Mouse (Mus musculus) left cerebral cortex, adult 2 months (tissue): ENCODE measurements around the gene BC003965. TPM values are rescaled to one million over a fixed set of nuclear protein-coding genes. Genes with fewer than 3 reads are reported as not detected.
A peak's percentile ranks its signal among the peaks of the same experiment; 100 is the strongest.

ENCODE experiments used
- DNase-seq, 2 experiments: peaks; one replicate each; pipeline ENCODE4 v3.0.0; 2021 to 2022; ENCODE audit warnings: low spot score in 2 of 2, mixed read lengths in 1 of 2; ENCODE audit errors: extremely low spot score in 1 of 2
- H3K27ac ChIP-seq: fragments of 200-600 bp; 2 replicates; pipeline ENCODE4 v1.8.1; 2022
- H3K4me3 ChIP-seq: fragments of 200-600 bp; 2 replicates; pipeline ENCODE4 v1.8.1; 2022
- CTCF ChIP-seq: fragments of 200-600 bp; IDR thresholded peaks from 2 replicates; pipeline ENCODE4 v1.8.1; 2022; ENCODE audit warnings: antibody characterized with exemption, mild to moderate bottlenecking, moderate library complexity
- intact Hi-C: fragments of 180-260 bp; cut with DNase I; formaldehyde crosslinking; loops from one replicate; pipeline ENCODE4 v1.15.1; 2025
- long read RNA-seq, 2 experiments: library from polyadenylated mRNA; stranded (forward); transcript quantifications; one replicate each; pipeline ENCODE4 v2.0.0; 2021; ENCODE audit warnings: borderline mapping rate in 2 of 2
- total RNA-seq, 2 experiments: library from RNA; stranded (reverse); gene quantifications; 2 replicates each; pipeline ENCODE4 v1.2.3; 2021

Gene BC003965
- 10 to 100 TPM; 20.2 to 20.8 TPM for total RNA-seq
- long read RNA-seq, experiment 1, transcript BC003965-202 (1 exons, 3,109 nt) = minor isoform, 13 of 39 reads
- long read RNA-seq, experiment 1, transcript BC003965-201 (2 exons, 3,030 nt) = major isoform, 23 of 39 reads
- long read RNA-seq, experiment 1, partial matches to known transcripts = 0 of 39 reads
- long read RNA-seq, experiment 1, other reads (novel, unspliced or antisense) = 3 of 39 reads
- long read RNA-seq, experiment 2, transcript BC003965-201 (2 exons, 3,030 nt) = major isoform, 18 of 30 reads
- long read RNA-seq, experiment 2, transcript BC003965-202 (1 exons, 3,109 nt) = minor isoform, 10 of 30 reads
- long read RNA-seq, experiment 2, partial matches to known transcripts = 0 of 30 reads
- long read RNA-seq, experiment 2, other reads (novel, unspliced or antisense) = 2 of 30 reads

DNA sequence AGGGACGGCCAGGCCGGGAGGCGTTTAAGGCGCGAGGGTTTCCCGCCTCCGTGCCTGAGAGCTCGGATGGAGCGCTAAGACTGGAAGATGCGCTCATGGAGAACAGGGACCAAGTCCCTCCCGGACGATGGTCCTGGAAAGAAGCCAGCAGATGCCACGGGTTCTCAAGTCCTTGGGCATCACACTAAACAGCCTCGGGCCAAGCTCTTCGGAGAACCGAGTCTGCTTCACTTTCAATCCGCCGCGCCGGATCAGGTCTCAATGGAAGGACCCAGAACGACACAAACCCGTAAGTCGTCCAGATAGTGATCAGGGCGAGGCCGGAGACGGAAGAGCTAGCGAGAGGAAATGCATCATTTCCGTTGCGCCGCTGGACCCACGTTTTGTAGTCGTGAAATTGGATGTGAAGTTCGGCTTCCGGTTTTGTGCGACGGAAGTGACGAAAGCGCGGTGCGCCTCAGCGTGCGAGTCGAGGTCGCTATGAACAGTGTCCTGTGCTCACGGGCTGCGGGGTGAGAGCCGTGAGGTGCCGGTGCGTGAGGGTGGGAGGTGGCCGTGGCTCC is at the start of gene BC003965:
TSS of gene BC003965 (plus strand) at position 426 of the 563 bp plus-strand sequence.
- DNase-seq = peak; percentile 98 to 99
- Histone ChIP-seq H3K27ac (peak within 1 kb of the TSS; percentile 91), H3K4me3 (peak within 1 kb of the TSS; percentile 73)
- intact Hi-C loops = loop anchor here (1.0 to 5.0 kb wide), 2 partner anchors 51 to 88 kb away; partner anchors contain the start of genes Clcn7 and Ube2i
- TF ChIP-seq CTCF = no peak

DNA sequence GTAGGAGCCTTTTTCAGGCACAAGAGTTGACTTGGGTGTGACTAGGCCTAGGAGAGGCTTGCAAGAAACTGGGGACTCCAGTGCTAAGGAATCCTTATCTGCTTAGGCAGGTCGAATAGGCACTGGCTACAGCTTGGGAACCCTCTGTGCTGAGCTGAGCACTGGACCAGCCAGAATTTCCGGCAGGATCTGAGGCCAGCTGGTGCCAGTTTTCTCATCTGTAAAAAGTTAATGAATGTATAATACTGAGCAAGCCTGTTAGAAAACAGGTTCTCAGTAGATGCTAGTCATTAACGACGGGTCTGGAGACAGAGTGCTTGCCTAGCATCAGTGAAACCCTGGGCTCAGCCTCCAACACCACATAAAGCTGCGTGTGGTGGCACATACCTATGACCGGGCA is 48.7 kb upstream of the BC003965 start:
- Histone ChIP-seq H3K27ac (no peak overlapping the region), H3K4me3 (no peak overlapping the region)
- TF ChIP-seq CTCF = no peak
- no peak for DNase-seq
- intact Hi-C loops = no loop called here

DNA sequence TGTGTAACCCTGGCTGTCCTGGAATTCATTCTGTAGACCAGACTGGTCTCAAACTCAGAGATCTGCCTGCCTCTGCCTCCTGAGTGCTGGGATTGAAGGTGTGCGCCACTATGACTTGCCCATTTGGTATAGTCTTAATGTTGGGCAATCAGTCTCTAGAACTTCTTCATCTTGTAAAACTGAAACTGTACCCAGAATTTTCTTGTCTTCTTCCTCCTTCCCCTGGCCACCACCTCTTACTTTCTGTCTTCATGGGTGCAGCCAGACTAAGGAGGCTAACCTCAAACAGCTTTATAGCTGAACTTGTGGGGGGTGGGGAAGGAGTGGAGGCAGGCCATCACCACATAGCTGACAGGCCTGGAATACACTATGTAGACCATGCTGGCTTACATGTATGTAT is 45.6 kb upstream of the BC003965 start:
- intact Hi-C loops = no loop called here
- DNase-seq = no peak
- Histone ChIP-seq H3K27ac (no peak overlapping the region), H3K4me3 (no peak overlapping the region)
- no peak for TF ChIP-seq CTCF

DNA sequence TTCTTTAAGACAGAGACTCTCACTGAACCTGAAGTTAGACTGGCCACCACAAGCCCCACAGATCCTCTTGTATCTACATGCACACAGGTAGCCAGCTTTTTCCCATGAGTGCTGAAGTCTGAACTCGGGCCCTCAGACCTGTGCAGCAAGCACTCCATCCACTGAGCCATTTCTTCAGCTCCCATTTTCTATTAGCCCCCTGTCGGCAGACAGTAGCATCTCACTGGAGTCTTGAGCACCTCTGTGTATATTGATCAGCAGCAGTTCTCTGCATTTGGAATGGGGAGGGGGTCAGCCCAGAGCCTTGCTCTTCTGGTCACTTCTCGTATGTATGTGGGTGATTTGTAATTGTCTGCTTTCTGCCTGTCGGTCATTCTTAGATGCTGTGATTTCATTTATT is 44.4 kb upstream of the BC003965 start:
- peak; percentile 41 for TF ChIP-seq CTCF
- Histone ChIP-seq H3K27ac (no peak overlapping the region), H3K4me3 (no peak overlapping the region)
- intact Hi-C loops = no loop called here
- no peak for DNase-seq

DNA sequence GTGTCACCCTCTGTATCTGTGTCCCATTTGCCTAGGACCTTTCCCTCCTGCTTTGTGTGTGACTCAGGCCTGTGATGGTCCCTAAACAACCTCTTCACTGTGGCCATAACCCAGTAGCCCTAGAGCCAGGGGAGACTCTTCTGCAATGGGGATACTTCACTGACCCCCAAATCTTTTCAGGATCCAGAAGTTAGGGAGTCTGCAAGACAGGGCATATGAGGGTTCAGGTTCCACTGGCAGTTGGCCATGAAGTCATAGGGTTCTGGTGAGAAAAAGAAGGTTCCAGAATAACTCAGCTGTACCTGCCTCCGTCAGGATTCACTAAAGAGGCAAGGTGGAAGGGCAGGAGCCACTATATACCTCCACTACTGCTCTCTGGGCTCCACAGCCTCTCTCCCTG is 22.2 kb upstream of the BC003965 start, which contains the start of gene Ccdc154:
TSS of gene Ccdc154 (plus strand) at position 301 of the 400 bp plus-strand sequence.
- no peak for TF ChIP-seq CTCF
- H3K4me3 ChIP-seq = no peak within 1 kb of the TSS
- no peak within 1 kb of the TSS for H3K27ac ChIP-seq
- DNase-seq = no peak
- intact Hi-C loops = no loop called here

DNA sequence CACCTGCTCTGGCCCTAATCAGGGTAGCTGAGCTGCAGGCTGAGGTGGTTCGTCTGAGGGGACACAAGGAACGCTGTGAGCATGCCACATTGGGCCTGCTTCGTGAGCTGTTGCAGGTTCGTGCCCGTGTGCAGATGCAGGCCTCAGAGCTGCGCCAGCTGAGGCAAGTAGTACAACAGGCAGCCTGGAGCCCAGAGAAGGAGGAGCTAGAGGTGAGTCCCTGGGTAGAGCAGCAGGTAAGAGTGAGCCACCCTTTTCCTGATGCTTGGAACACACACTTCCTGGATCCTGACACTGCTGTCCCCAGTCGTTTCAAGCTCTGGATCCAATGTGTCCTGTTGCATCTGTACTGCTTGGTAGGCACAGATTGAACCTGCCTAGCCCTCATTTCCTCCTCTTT is 21.0 kb upstream of the BC003965 start:
- TF ChIP-seq CTCF = no peak
- Histone ChIP-seq H3K4me3 (no peak overlapping the region), H3K27ac (no peak overlapping the region)
- intact Hi-C loops = no loop called here
- DNase-seq = no peak

DNA sequence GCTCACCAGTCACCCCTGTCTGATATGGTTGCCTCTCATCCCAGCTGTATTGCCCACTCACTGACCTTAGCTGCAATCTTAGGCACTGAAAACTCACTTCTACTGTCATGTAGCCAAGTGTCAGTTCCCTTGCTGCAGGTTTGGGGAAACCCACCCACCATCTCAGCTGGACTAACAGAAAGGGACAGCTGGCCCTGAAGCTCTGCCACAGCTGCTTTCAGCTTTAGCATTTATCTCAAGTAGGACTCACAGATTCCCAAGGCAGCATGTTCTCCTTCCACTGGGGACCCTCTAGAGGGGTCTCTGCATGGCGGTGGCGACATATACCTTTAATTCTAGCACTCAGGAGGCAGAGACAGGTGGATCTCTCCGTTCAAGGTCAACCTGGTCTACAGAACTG is 19.6 kb upstream of the BC003965 start:
- DNase-seq = no peak
- intact Hi-C loops = no loop called here
- no peak overlapping the region for H3K27ac ChIP-seq
- no peak overlapping the region for H3K4me3 ChIP-seq
- TF ChIP-seq CTCF = no peak

DNA sequence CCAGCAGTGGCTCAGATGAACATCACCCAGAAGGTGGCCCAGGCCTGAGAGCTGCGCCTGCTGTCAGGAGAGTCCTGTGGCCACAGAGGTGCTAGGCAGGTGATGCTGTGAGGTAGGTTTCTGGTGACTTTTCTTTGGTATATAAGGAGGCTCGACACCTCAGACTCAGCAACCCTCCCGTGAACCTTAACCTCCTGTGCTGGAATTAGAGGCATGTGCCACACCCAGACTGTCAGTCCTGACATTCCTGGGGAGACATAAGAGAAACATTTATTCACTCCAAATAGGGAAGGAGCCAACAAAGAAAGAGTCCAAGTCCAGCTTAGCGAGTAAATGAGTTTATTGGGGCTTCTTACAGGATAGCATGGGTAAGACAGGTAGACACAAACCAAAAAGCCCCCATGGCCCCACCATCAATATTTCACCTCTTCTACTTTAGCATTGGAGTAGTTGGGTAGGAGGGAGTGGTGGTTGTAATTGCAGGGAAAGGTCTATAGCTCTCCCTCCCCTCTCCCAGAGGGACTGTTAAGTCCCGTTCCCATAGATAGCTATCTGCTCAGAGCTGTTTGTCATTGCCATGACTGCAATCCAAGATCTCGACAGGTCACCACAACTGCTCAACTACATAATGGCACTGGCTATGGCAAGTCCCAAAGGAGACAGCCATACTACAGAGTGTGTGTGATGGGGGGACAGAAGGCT is 18.2 kb upstream of the BC003965 start:
- no peak for TF ChIP-seq CTCF
- no peak overlapping the region for H3K4me3 ChIP-seq
- H3K27ac ChIP-seq = no peak overlapping the region
- DNase-seq = no peak
- intact Hi-C loops = no loop called here

DNA sequence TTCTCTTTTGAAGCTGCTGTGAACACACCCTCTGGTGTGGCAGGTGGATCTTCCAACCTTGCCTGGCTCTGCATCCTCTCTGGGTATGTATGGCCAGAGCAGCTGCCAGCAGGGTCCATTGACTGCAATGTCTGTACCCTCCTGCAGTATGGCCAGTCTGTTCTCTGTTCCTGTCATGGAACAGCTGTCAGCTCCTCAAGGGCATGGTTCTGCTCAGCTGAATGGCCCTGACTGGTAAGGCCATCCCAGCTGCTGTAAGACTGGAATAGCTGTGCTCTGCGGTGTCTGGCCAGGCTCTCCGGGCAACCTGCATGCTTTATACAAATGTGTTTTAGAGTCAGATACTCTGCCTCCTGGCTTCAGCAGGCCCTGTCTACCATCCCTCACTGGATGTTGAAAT is 14.6 kb upstream of the BC003965 start:
- no peak for DNase-seq
- Histone ChIP-seq H3K4me3 (no peak overlapping the region), H3K27ac (no peak overlapping the region)
- no peak for TF ChIP-seq CTCF
- intact Hi-C loops = no loop called here

DNA sequence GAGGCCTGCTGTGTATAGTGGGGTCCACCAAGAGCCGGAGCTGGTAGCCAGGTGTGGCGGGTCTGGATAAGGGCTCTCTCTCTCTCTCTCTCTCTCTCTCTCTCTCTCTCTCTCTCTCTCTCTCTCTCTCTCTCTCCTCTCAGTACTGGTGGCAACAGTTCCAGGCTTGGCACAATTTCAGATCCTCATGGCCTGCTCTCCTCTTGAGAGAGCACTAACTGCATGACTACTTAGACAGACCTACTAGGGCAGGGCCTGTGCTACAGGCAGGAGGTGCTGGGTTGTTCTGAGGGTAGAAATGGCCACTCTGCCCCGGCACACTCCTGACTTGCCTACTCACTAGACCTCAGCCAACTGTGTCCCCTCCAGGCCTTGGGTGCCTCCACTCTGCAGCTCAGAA is 11.8 kb upstream of the BC003965 start:
- H3K4me3 ChIP-seq = no peak overlapping the region
- intact Hi-C loops = no loop called here
- TF ChIP-seq CTCF = no peak
- H3K27ac ChIP-seq = no peak overlapping the region
- no peak for DNase-seq

DNA sequence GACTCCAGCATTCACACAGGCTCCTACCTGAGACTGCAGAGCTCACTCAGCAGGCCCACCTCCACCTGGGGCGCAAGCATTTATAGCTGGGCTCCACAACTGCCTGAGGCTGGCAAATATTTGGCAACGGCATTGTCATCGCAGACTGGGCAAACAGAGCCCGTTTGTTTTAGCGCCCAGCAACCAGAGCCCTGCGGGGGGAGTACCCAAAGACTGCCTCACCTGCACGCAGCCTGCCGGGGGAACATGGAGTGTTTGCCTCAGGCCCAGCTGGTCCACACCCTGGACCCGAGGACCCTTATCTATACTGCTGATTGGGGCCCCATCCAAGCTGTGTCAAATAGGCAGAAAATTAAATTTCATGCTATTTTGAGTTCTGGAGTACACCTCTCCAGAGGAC is 8.9 kb upstream of the BC003965 start, which contains the start of gene Gm38655:
TSS of gene Gm38655 (minus strand) at position 61 of the 400 bp plus-strand sequence.
- Histone ChIP-seq H3K4me3 (no peak within 1 kb of the TSS), H3K27ac (no peak within 1 kb of the TSS)
- DNase-seq = no peak
- no peak for TF ChIP-seq CTCF
- intact Hi-C loops = no loop called here

DNA sequence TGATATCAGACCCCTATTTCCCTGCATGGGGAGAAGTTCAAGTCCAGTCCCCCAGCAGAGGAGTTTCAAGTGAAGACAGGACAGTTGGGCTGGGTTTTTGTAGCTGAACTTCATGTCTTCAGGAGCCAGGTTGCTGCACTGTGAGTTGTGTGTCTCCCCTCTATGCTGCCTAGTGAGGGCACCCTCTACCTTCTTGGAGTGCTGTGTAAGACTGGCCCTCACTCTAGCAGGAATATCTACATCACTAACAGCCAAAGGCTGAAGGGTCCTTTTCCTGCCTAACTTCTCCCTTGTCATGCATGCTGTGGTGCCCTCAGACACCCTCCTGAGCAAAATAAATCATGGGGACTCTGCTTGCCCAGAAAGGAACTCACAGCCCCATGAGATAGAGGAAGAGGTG is 1.1 kb upstream of the BC003965 start:
- no peak for DNase-seq
- Histone ChIP-seq H3K27ac (peak overlapping the region; percentile 91; the same call in 1 of the 2 replicates), H3K4me3 (no peak overlapping the region)
- intact Hi-C loops = loop anchor here (5.0 kb wide), 1 partner anchor 89 kb away; the partner anchor contains the start of gene Ube2i
- no peak; the same call in 1 of the 2 replicates for TF ChIP-seq CTCF
